Mouse (Mus musculus) spleen, adult 2 months (tissue): Measurements from ENCODE around the gene Rims4. TPM values are rescaled to one million over a fixed set of nuclear protein-coding genes. Genes with fewer than 3 reads are reported as not detected.

Experiments used
- DNase-seq, 2 experiments: peaks; one replicate each; pipeline versions ENCODE4 v3.0.0 to v3.0.0-alpha.2; 2012 to 2021; ENCODE audit warnings: low spot score in 2 of 2, low read depth in 1 of 2
- H3K27ac ChIP-seq: fragments of 200-500 bp; 2 replicates; pipeline ENCODE4 v1.5.1; 2012; ENCODE audit warnings: low read length, inconsistent platforms; ENCODE audit not compliant: insufficient read depth
- H3K27me3 ChIP-seq: fragments of 200-500 bp; 2 replicates; pipeline ENCODE4 v1.6.1; 2012; ENCODE audit warnings: mild to moderate bottlenecking, moderate library complexity, low read length, inconsistent platforms; ENCODE audit not compliant: control insufficient read depth, insufficient read depth
- H3K36me3 ChIP-seq: fragments of 200-500 bp; 2 replicates; pipeline ENCODE4 v1.6.1; 2012; ENCODE audit warnings: mild to moderate bottlenecking, low read length, inconsistent platforms; ENCODE audit not compliant: control insufficient read depth, insufficient read depth
- H3K4me1 ChIP-seq: fragments of 200-500 bp; 2 replicates; pipeline ENCODE4 v1.6.1; 2011; ENCODE audit warnings: inconsistent platforms; ENCODE audit not compliant: control insufficient read depth, insufficient read depth, insufficient read length
- H3K4me3 ChIP-seq: fragments of 200-500 bp; 2 replicates; pipeline ENCODE4 v1.5.1; 2011; ENCODE audit warnings: mild to moderate bottlenecking, inconsistent platforms; ENCODE audit not compliant: insufficient read depth, insufficient read length; ENCODE audit errors: extremely low read depth
- CTCF ChIP-seq: fragments of 200-500 bp; IDR thresholded peaks from 2 replicates; pipeline ENCODE4 v1.5.1; 2011; ENCODE audit warnings: mild to moderate bottlenecking, inconsistent platforms; ENCODE audit not compliant: insufficient read depth, insufficient read length, insufficient replicate concordance; ENCODE audit errors: extremely low read depth
- POLR2A ChIP-seq: fragments of 200-500 bp; IDR thresholded peaks from 2 replicates; pipeline ENCODE4 v1.6.1; 2011; ENCODE audit warnings: low read depth, low read length, inconsistent platforms
- WGBS: fragments of 180-500 bp; shearing (Covaris S2); methylation state at CpG from one replicate; pipeline ENCODE4 v1.1.7; 2018; 5-methylcytosine and 5-hydroxymethylcytosine counted together
- polyA plus RNA-seq: library from polyadenylated mRNA; depleted of rRNA; stranded (reverse); fragments of >200 nt; gene quantifications from 2 replicates; pipeline ENCODE4 v1.2.3, GENCODE M21; 2012

Gene Rims4
- polyA plus RNA-seq, 1 experiment = 0.09 TPM

- no peaks in the 10 kb centered on the region for H3K36me3 ChIP-seq
- no peak overlapping the region for H3K4me3 ChIP-seq
- H3K27ac ChIP-seq = no peak overlapping the region
- H3K27me3 ChIP-seq = no peaks in the 10 kb centered on the region; the same call in 1 of the 2 replicates
- no peak for DNase-seq
- TF ChIP-seq POLR2A (no peak), CTCF (no peak)
- H3K4me1 ChIP-seq = no peaks in the 10 kb centered on the region
- 60% methylated on average over 3 of the region's 3 CpGs for WGBS
Observed at GRCm38 (mm10) chr2:163924531-163924930, 6.0 kb upstream of the Rims4 start.

DNA sequence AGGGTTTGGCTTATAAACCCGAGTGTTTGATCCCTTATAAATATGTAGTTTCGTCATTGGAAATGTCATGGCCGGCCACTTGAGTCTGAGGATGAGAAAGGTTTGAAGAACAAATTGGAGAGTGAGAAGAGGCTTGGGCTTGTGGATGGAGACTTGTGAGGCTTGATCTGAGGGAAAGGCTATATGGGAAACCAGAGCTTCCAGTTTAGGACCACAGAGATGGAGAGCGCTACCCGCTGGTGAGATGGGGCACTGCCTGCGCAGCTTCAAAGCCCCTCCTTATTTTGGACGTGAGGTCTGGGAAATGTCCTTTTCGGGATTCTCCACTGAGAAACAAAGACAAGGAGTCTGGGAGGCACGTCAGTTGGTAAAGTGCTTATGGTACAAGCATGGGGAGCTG lies 4.6 kb upstream of the Rims4 start:
- no peak for DNase-seq
- no peak for TF ChIP-seq POLR2A
- no peak for TF ChIP-seq CTCF
- Histone ChIP-seq H3K27me3 (peaks cover 6% of the 10 kb centered on the region; the same call in 1 of the 2 replicates), H3K27ac (no peak overlapping the region), H3K4me1 (no peaks in the 10 kb centered on the region; the same call in 1 of the 2 replicates), H3K4me3 (no peak overlapping the region), H3K36me3 (no peaks in the 10 kb centered on the region)
- WGBS = 83% methylated on average over 9 of the region's 9 CpGs

DNA sequence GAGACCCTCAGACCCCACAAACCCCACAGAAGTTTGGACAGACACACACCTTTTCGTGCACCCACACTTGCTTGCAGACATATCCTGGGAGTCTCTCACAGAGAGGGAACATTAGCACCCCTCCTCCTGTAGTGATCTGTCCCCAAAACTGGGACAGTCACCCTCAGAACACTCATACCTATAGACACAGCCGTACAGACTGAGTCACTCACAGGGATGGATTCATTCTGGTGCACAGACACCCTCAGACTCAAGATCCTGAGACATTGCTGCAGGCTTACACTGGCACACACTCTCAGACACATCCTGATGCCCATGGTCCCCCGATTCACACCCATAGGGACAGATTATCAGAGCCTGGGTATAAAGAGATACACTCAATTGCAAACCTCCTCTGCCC lies 1.1 kb upstream of the Rims4 start:
- DNase-seq = no peak
- no peak overlapping the region for H3K27ac ChIP-seq
- H3K36me3 ChIP-seq = no peaks in the 10 kb centered on the region
- H3K4me3 ChIP-seq = no peak overlapping the region
- WGBS = 69% methylated on average over 3 of the region's 3 CpGs
- TF ChIP-seq CTCF (no peak), POLR2A (no peak)
- H3K4me1 ChIP-seq = no peaks in the 10 kb centered on the region; the same call in 1 of the 2 replicates
- H3K27me3 ChIP-seq = peaks cover 8% of the 10 kb centered on the region; the same call in 1 of the 2 replicates

DNA sequence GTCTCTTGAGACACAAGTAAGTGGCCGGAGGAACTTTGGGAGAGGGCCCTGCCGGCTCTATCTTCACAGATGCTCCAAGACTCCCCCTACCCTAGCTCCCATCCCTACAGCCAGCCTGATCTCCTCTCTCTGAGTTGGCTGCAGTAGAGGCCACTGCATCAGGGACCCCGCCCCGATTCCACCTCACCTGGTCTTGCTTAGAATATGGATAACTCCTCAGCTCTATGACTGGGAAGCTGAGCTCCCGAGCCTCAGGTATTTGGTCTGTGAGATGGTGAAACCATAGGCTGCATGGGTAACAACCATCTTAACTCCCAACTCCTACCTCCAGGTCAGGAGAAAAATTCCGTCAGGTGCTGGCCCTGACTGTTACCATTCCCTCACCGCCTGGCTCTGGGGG lies 1.8 kb downstream of the Rims4 start:
- no peak for DNase-seq
- no peak for TF ChIP-seq CTCF
- TF ChIP-seq POLR2A = no peak
- no peak overlapping the region for H3K4me3 ChIP-seq
- H3K27me3 ChIP-seq = peaks cover 10% of the 10 kb centered on the region; the same call in 1 of the 2 replicates
- WGBS = 81% methylated on average over 7 of the region's 7 CpGs
- no peaks in the 10 kb centered on the region; the same call in 1 of the 2 replicates for H3K4me1 ChIP-seq
- H3K36me3 ChIP-seq = no peaks in the 10 kb centered on the region
- no peak overlapping the region for H3K27ac ChIP-seq

DNA sequence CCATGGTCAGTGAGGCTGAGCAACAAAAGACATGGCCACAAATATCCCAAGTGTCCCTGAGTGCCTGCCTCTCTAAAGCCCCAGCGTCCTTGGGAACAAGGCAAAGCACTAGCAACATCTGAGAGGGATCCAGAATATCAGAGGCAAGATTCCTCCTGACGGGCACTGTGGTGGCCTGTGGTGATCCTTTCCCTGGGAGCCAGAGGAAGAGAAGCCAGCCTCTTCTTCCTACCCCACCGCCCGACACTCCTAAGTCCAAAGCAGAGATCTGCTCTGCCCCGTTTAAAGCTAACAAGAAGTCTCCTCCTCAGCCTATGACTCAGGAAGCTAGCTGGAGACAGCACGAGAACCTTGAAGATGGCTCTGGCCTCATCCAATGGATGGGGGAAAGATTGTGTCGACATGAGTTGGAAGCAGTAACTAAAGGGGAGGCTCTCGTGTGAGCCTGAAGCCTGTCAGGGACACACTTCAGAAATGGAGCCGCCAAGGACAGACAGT lies 3.1 kb downstream of the Rims4 start:
- Histone ChIP-seq H3K4me1 (no peaks in the 10 kb centered on the region; the same call in 1 of the 2 replicates), H3K36me3 (no peaks in the 10 kb centered on the region), H3K27me3 (peaks cover 10% of the 10 kb centered on the region; the same call in 1 of the 2 replicates), H3K4me3 (no peak overlapping the region), H3K27ac (no peak overlapping the region)
- 69% methylated on average over 9 of the region's 9 CpGs for WGBS
- DNase-seq = no peak
- no peak for TF ChIP-seq POLR2A
- TF ChIP-seq CTCF = no peak

DNA sequence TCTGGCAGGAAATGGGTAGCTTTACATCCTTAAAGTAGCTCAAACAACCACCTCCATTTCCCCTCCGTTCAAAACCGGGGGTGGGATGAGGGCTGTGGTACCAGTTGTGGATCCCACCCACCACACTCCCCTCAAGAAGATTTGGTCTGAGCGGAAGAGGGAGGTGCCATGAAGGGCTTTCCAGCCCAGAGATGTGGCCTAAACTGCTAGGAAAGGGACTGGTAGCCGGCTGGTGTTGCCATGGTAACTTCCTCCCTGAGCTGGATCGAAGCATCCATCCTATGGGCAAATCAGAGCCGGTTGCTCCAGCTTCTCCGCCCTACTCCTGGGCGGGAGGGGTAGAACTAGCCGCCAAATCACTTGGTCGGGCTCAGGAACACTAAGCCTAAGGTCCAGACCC lies 4.4 kb downstream of the Rims4 start:
- 9% methylated on average over 10 of the region's 10 CpGs for WGBS

GRCm38 (mm10) chr2:163913704-163914103 lies 4.8 kb downstream of the Rims4 start:
- no peak for TF ChIP-seq CTCF
- no peak for TF ChIP-seq POLR2A
- H3K4me1 ChIP-seq = no peaks in the 10 kb centered on the region; the same call in 1 of the 2 replicates
- H3K27ac ChIP-seq = no peak overlapping the region
- no peak overlapping the region for H3K4me3 ChIP-seq
- DNase-seq = no peak
- peaks cover 7% of the 10 kb centered on the region; the same call in 1 of the 2 replicates for H3K27me3 ChIP-seq
- no peaks in the 10 kb centered on the region for H3K36me3 ChIP-seq
- 36% methylated on average over 7 of the region's 7 CpGs for WGBS

More for the DNA sequence above, 4.4 kb downstream of the Rims4 start:
- Histone ChIP-seq H3K27ac (no peak overlapping the region), H3K27me3 (peaks cover 10% of the 10 kb centered on the region; the same call in 1 of the 2 replicates), H3K4me1 (no peaks in the 10 kb centered on the region; the same call in 1 of the 2 replicates), H3K36me3 (no peaks in the 10 kb centered on the region), H3K4me3 (no peak overlapping the region)
- no peak for DNase-seq
- TF ChIP-seq CTCF = no peak
- no peak for TF ChIP-seq POLR2A
